Mouse (Mus musculus): ENCODE measurements around the gene Apba3. TPM values are rescaled to one million over a fixed set of nuclear protein-coding genes. Genes with fewer than 3 reads are reported as not detected.

The Apba3 gene
- total RNA-seq, 1 experiment from 2014 or later, result 11.5 TPM

GRCm38 (mm10) chr10:81300352-81300907 lies 33.7 kb downstream of the Apba3 start:
- no peak for ATAC-seq (replicated peaks; ENCODE audit: insufficient number of reproducible peaks, low FRiP score, low TSS enrichment, poor library complexity, severe bottlenecking)

GRCm38 (mm10) chr10:81301321-81301720 lies 34.6 kb downstream of the Apba3 start:
- ATAC-seq (replicated peaks; ENCODE audit: insufficient number of reproducible peaks, low FRiP score, low TSS enrichment, poor library complexity, severe bottlenecking), result no peak

- no peak for ATAC-seq (replicated peaks; ENCODE audit: insufficient number of reproducible peaks, low FRiP score, low TSS enrichment, poor library complexity, severe bottlenecking)
Measured at GRCm38 (mm10) chr10:81302288-81302687, 35.5 kb downstream of the Apba3 start.

- ATAC-seq (replicated peaks; ENCODE audit: insufficient number of reproducible peaks, low FRiP score, low TSS enrichment, poor library complexity, severe bottlenecking), result no peak
Measured at GRCm38 (mm10) chr10:81302781-81303218, 36.0 kb downstream of the Apba3 start.

GRCm38 (mm10) chr10:81303258-81303657 lies 36.5 kb downstream of the Apba3 start:
- ATAC-seq (replicated peaks; ENCODE audit: insufficient number of reproducible peaks, low FRiP score, low TSS enrichment, poor library complexity, severe bottlenecking), result no peak

GRCm38 (mm10) chr10:81303761-81304160 lies 37.0 kb downstream of the Apba3 start:
- 0 out of 2 replicates have a peak, but pooled peaks have one; percentile 25 for ATAC-seq (replicated peaks; ENCODE audit: insufficient number of reproducible peaks, low FRiP score, low TSS enrichment, poor library complexity, severe bottlenecking)

GRCm38 (mm10) chr10:81304597-81305238 lies 38.0 kb downstream of the Apba3 start:
- peak; percentile 55 for ATAC-seq (replicated peaks; ENCODE audit: insufficient number of reproducible peaks, low FRiP score, low TSS enrichment, poor library complexity, severe bottlenecking)

GRCm38 (mm10) chr10:81305663-81306062 lies 38.9 kb downstream of the Apba3 start:
- ATAC-seq (replicated peaks; ENCODE audit: insufficient number of reproducible peaks, low FRiP score, low TSS enrichment, poor library complexity, severe bottlenecking), result no peak

GRCm38 (mm10) chr10:81306173-81306668 lies 39.5 kb downstream of the Apba3 start:
- no peak for ATAC-seq (replicated peaks; ENCODE audit: insufficient number of reproducible peaks, low FRiP score, low TSS enrichment, poor library complexity, severe bottlenecking)

GRCm38 (mm10) chr10:81306837-81307682 lies 40.3 kb downstream of the Apba3 start:
- no peak for ATAC-seq (replicated peaks; ENCODE audit: insufficient number of reproducible peaks, low FRiP score, low TSS enrichment, poor library complexity, severe bottlenecking)

- no peak for ATAC-seq (replicated peaks; ENCODE audit: insufficient number of reproducible peaks, low FRiP score, low TSS enrichment, poor library complexity, severe bottlenecking)
Measured at GRCm38 (mm10) chr10:81309571-81309970, 42.8 kb downstream of the Apba3 start.

GRCm38 (mm10) chr10:81313581-81313980 lies 46.8 kb downstream of the Apba3 start:
- ATAC-seq (replicated peaks; ENCODE audit: insufficient number of reproducible peaks, low FRiP score, low TSS enrichment, poor library complexity, severe bottlenecking), result no peak

GRCm38 (mm10) chr10:81314201-81314600 lies 47.4 kb downstream of the Apba3 start:
- ATAC-seq (replicated peaks; ENCODE audit: insufficient number of reproducible peaks, low FRiP score, low TSS enrichment, poor library complexity, severe bottlenecking), result no peak

GRCm38 (mm10) chr10:81315587-81315986 lies 48.8 kb downstream of the Apba3 start:
- ATAC-seq (replicated peaks; ENCODE audit: insufficient number of reproducible peaks, low FRiP score, low TSS enrichment, poor library complexity, severe bottlenecking), result no peak

- no peak for ATAC-seq (replicated peaks; ENCODE audit: insufficient number of reproducible peaks, low FRiP score, low TSS enrichment, poor library complexity, severe bottlenecking)
Measured at GRCm38 (mm10) chr10:81316338-81317060, 49.7 kb downstream of the Apba3 start.

- no peak for ATAC-seq (replicated peaks; ENCODE audit: insufficient number of reproducible peaks, low FRiP score, low TSS enrichment, poor library complexity, severe bottlenecking)
Measured at GRCm38 (mm10) chr10:81317273-81317672, 50.5 kb downstream of the Apba3 start.

- no peak for ATAC-seq (replicated peaks; ENCODE audit: insufficient number of reproducible peaks, low FRiP score, low TSS enrichment, poor library complexity, severe bottlenecking)
Measured at GRCm38 (mm10) chr10:81318589-81319329, 52.0 kb downstream of the Apba3 start.

- no peak for ATAC-seq (replicated peaks; ENCODE audit: insufficient number of reproducible peaks, low FRiP score, low TSS enrichment, poor library complexity, severe bottlenecking)
Measured at GRCm38 (mm10) chr10:81319330-81319699, 52.6 kb downstream of the Apba3 start.
